Mouse (Mus musculus) midbrain, embryonic 15.5 days (tissue): ENCODE measurements around the gene Hspa1b. TPM values are rescaled to one million over a fixed set of nuclear protein-coding genes. Genes with fewer than 3 reads are reported as not detected.
A peak's percentile ranks its signal among the peaks of the same experiment; 100 is the strongest.
"Not testable (repeated sequence)": the region's sequence is repeated elsewhere in the genome, so short reads cannot be mapped to it uniquely, and the experiment has no call there.

ENCODE experiments used
- ATAC-seq: fragments of 200-750 bp; cut with Nextera tagmentation; replicated peaks from 2 replicates; pipeline ENCODE4 v1.8.0; 2017; ENCODE audit warnings: moderate TSS enrichment
- H3K27ac ChIP-seq: fragments of 300-500 bp; sonication (generic); 2 replicates; pipeline ENCODE4 v1.5.1; 2015; ENCODE audit warnings: mild to moderate bottlenecking, inconsistent platforms
- H3K27me3 ChIP-seq: fragments of 300-500 bp; sonication (generic); replicated peaks from 2 replicates; pipeline ENCODE4 v1.6.1; 2015; ENCODE audit warnings: inconsistent platforms
- H3K36me3 ChIP-seq: fragments of 300-500 bp; sonication (generic); replicated peaks from 2 replicates; pipeline ENCODE4 v1.6.1; 2015; ENCODE audit warnings: inconsistent platforms
- H3K4me1 ChIP-seq: fragments of 300-500 bp; sonication (generic); 2 replicates; pipeline ENCODE4 v1.6.1; 2015; ENCODE audit warnings: inconsistent platforms
- H3K4me2 ChIP-seq: fragments of 300-500 bp; sonication (generic); 2 replicates; pipeline ENCODE4 v1.6.1; 2015; ENCODE audit warnings: inconsistent platforms, mild to moderate bottlenecking, moderate library complexity
- H3K4me3 ChIP-seq: fragments of 300-500 bp; sonication (generic); 2 replicates; pipeline ENCODE4 v1.5.1; 2015; ENCODE audit warnings: mild to moderate bottlenecking, inconsistent platforms
- H3K9ac ChIP-seq: fragments of 300-500 bp; sonication (generic); 2 replicates; pipeline ENCODE4 v1.6.1; 2015; ENCODE audit warnings: mild to moderate bottlenecking, inconsistent platforms
- H3K9me3 ChIP-seq: fragments of 300-500 bp; sonication (generic); 2 replicates; pipeline ENCODE4 v1.6.1; 2016; ENCODE audit warnings: inconsistent platforms
- WGBS: fragments of 180-500 bp; shearing (Covaris S2); methylation state at CpG from one replicate; pipeline ENCODE4 v1.1.7; 2015; ENCODE audit warnings: mixed read lengths; 5-methylcytosine and 5-hydroxymethylcytosine counted together
- polyA plus RNA-seq: library from polyadenylated mRNA; unstranded; fragments of >200 nt; fragmentation: Nextera tagmentation; extraction: Ambion mirVana; gene quantifications from 2 replicates; pipeline ENCODE4 v1.2.1, GENCODE M21; 2015

Gene Hspa1b
- 0.24 and 0.31 TPM in 2 replicates for polyA plus RNA-seq

GRCm38 (mm10) chr17:34959130-34959778 is at the start of gene Hspa1b:
TSS of gene Hspa1b (minus strand) at chr17:34959238.
- H3K9me3 ChIP-seq, H3K36me3 ChIP-seq, H3K4me1 ChIP-seq: not testable (repeated sequence)
- WGBS = under 1% methylated on average over 31 of the region's 32 CpGs
- peak within 1 kb of the TSS; percentile 81 for H3K4me2 ChIP-seq
- ATAC-seq = peak; percentile 94
- peak within 1 kb of the TSS; percentile 41 for H3K4me3 ChIP-seq
- peak within 1 kb of the TSS; percentile 66; the same call in 1 of the 2 replicates for H3K27ac ChIP-seq
- peaks cover 28% of the 10 kb centered on the region for H3K27me3 ChIP-seq
- H3K9ac ChIP-seq = peak within 1 kb of the TSS; percentile 34; the same call in 1 of the 2 replicates

GRCm38 (mm10) chr17:35007387-35007991 is 48.5 kb upstream of the Hspa1b start:
- Histone ChIP-seq H3K9me3 (no peaks in the 10 kb centered on the region), H3K27me3 (no peaks in the 10 kb centered on the region), H3K36me3 (peaks cover 38% of the 10 kb centered on the region), H3K9ac (no peak overlapping the region), H3K4me1 (peaks cover 11% of the 10 kb centered on the region), H3K4me3 (no peak overlapping the region), H3K27ac (no peak overlapping the region), H3K4me2 (no peak overlapping the region)
- WGBS = 97% methylated on average over 7 of the region's 7 CpGs
- ATAC-seq = no peak

- ATAC-seq, H3K9me3 ChIP-seq, H3K27me3 ChIP-seq, H3K27ac ChIP-seq, H3K4me2 ChIP-seq, H3K9ac ChIP-seq, H3K4me3 ChIP-seq: not testable (repeated sequence)
- WGBS = 98% methylated on average over 4 of the region's 5 CpGs
- Histone ChIP-seq H3K36me3 (peaks cover 23% of the 10 kb centered on the region), H3K4me1 (peaks cover 22% of the 10 kb centered on the region)
Measured at GRCm38 (mm10) chr17:35005902-35006301, 46.9 kb upstream of the Hspa1b start.

- H3K4me2 ChIP-seq = no peak overlapping the region
- H3K4me3 ChIP-seq = no peak overlapping the region
- no peaks in the 10 kb centered on the region for H3K9me3 ChIP-seq
- H3K27me3 ChIP-seq = no peaks in the 10 kb centered on the region
- peaks cover 15% of the 10 kb centered on the region; the same call in 1 of the 2 replicates for H3K36me3 ChIP-seq
- peaks cover 23% of the 10 kb centered on the region for H3K4me1 ChIP-seq
- no peak for ATAC-seq
- H3K27ac ChIP-seq = no peak overlapping the region
- H3K9ac ChIP-seq = no peak overlapping the region
- WGBS = 93% methylated on average over 10 of the region's 10 CpGs
Measured at GRCm38 (mm10) chr17:35005158-35005557, 46.1 kb upstream of the Hspa1b start.

GRCm38 (mm10) chr17:35004075-35004717 is 45.2 kb upstream of the Hspa1b start:
- H3K27me3 ChIP-seq = no peaks in the 10 kb centered on the region
- no peak for ATAC-seq
- no peak overlapping the region for H3K4me3 ChIP-seq
- H3K27ac ChIP-seq = no peak overlapping the region
- WGBS = 96% methylated on average over 17 of the region's 17 CpGs
- peaks cover 29% of the 10 kb centered on the region for H3K4me1 ChIP-seq
- no peak overlapping the region for H3K9ac ChIP-seq
- peaks cover 14% of the 10 kb centered on the region; the same call in 1 of the 2 replicates for H3K36me3 ChIP-seq
- H3K4me2 ChIP-seq = no peak overlapping the region
- no peaks in the 10 kb centered on the region for H3K9me3 ChIP-seq

- H3K27me3 ChIP-seq = no peaks in the 10 kb centered on the region
Measured at GRCm38 (mm10) chr17:35003022-35003838, 44.2 kb upstream of the Hspa1b start.

GRCm38 (mm10) chr17:35002153-35002865 is 43.3 kb upstream of the Hspa1b start:
- H3K9ac ChIP-seq = peak overlapping the region; percentile 84
- peaks cover 10% of the 10 kb centered on the region; the same call in 1 of the 2 replicates for H3K36me3 ChIP-seq
- H3K27me3 ChIP-seq = no peaks in the 10 kb centered on the region
- no peak for ATAC-seq
- H3K27ac ChIP-seq = 0 out of 2 replicates have a peak overlapping the region, but pooled peaks have one; percentile 98
- H3K4me2 ChIP-seq = peak overlapping the region; percentile 94
- peaks cover 29% of the 10 kb centered on the region for H3K4me1 ChIP-seq
- no peaks in the 10 kb centered on the region for H3K9me3 ChIP-seq
- 12% methylated on average over 12 of the region's 12 CpGs for WGBS
- H3K4me3 ChIP-seq = peak overlapping the region; percentile 86

More at GRCm38 (mm10) chr17:35003022-35003838, 44.2 kb upstream of the Hspa1b start:
- peaks cover 10% of the 10 kb centered on the region; the same call in 1 of the 2 replicates for H3K36me3 ChIP-seq
- no peaks in the 10 kb centered on the region for H3K9me3 ChIP-seq
- H3K27ac ChIP-seq = no peak overlapping the region
- H3K4me3 ChIP-seq = no peak overlapping the region
- 79% methylated on average over 9 of the region's 9 CpGs for WGBS
- ATAC-seq = no peak
- H3K9ac ChIP-seq = no peak overlapping the region; the same call in 1 of the 2 replicates
- peaks cover 29% of the 10 kb centered on the region for H3K4me1 ChIP-seq
- no peak overlapping the region for H3K4me2 ChIP-seq

GRCm38 (mm10) chr17:35001452-35002152 is 42.6 kb upstream of the Hspa1b start:
- no peaks in the 10 kb centered on the region for H3K27me3 ChIP-seq
- peak overlapping the region; percentile 86 for H3K4me3 ChIP-seq
- H3K9ac ChIP-seq = peak overlapping the region; percentile 84
- peak overlapping the region; percentile 98 for H3K27ac ChIP-seq
- H3K9me3 ChIP-seq = no peaks in the 10 kb centered on the region
- peaks cover 10% of the 10 kb centered on the region; the same call in 1 of the 2 replicates for H3K36me3 ChIP-seq
- peak overlapping the region; percentile 94 for H3K4me2 ChIP-seq
- H3K4me1 ChIP-seq = peaks cover 29% of the 10 kb centered on the region
- under 1% methylated on average over 35 of the region's 35 CpGs for WGBS
- ATAC-seq = peak; percentile 13; the same call in 1 of the 2 replicates

- peaks cover 29% of the 10 kb centered on the region for H3K4me1 ChIP-seq
- H3K36me3 ChIP-seq = peaks cover 9% of the 10 kb centered on the region; the same call in 1 of the 2 replicates
- peak within 1 kb of the TSS; percentile 94 for H3K4me2 ChIP-seq
- peak within 1 kb of the TSS; percentile 98 for H3K27ac ChIP-seq
- no peaks in the 10 kb centered on the region for H3K27me3 ChIP-seq
- WGBS = under 1% methylated on average over 75 of the region's 83 CpGs
- peak within 1 kb of the TSS; percentile 86 for H3K4me3 ChIP-seq
- no peaks in the 10 kb centered on the region for H3K9me3 ChIP-seq
- peak; percentile 92 for ATAC-seq
- peak within 1 kb of the TSS; percentile 84 for H3K9ac ChIP-seq
Measured at GRCm38 (mm10) chr17:35000717-35001451, 41.8 kb upstream of the Hspa1b start, which contains the start of gene Vars. TSS of gene Vars (plus strand) at chr17:35000987.
